Mouse (Mus musculus) olfactory bulb, adult 2 months (tissue): ENCODE measurements around the gene Gje1.

Experiments used
- CTCF ChIP-seq: fragments of 200-500 bp; IDR thresholded peaks from 2 replicates; pipeline ENCODE4 v1.5.1; 2012; ENCODE audit warnings: low read depth, mild to moderate bottlenecking, low read length, moderate library complexity; ENCODE audit not compliant: insufficient read depth
- POLR2A ChIP-seq: fragments of 200-500 bp; IDR thresholded peaks from 2 replicates; pipeline ENCODE4 v1.6.1; 2012; ENCODE audit warnings: mild to moderate bottlenecking, low read depth, low read length, moderate library complexity; ENCODE audit not compliant: insufficient read depth

DNA sequence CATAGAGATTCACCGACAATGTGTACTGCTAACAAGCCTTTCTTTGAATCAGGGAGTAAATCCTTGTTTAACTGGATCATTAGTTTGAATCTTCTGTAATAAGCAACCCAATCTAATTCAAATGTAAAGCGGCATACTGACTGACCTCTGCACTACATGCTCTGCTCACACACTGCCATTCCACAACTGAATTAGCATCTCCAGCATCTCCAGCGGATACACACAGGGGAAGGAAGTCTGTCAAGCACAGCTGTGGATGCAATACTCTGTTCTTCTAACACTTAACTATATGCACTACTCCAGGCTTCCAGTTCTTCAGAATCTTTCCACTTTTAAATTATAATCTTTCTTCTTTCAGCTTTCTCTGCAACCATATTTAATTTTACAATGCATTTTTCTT, 27.7 kb downstream of the Gje1 start:
- TF ChIP-seq POLR2A (no peak), CTCF (no peak)
